Mouse (Mus musculus) lung, adult 2 months (tissue): ENCODE measurements around the gene Pgp.

ENCODE experiments used
- CTCF ChIP-seq: fragments of 200-500 bp; IDR thresholded peaks from 2 replicates; pipeline ENCODE4 v1.5.1; 2011; ENCODE audit warnings: mild to moderate bottlenecking, low read length, control low read depth; ENCODE audit not compliant: insufficient read depth
- POLR2A ChIP-seq: fragments of 200-500 bp; IDR thresholded peaks from 2 replicates; pipeline ENCODE4 v1.6.1; 2011; ENCODE audit warnings: low read depth, mild to moderate bottlenecking, control low read depth, low read length, borderline replicate concordance; ENCODE audit errors: extremely low read depth

DNA sequence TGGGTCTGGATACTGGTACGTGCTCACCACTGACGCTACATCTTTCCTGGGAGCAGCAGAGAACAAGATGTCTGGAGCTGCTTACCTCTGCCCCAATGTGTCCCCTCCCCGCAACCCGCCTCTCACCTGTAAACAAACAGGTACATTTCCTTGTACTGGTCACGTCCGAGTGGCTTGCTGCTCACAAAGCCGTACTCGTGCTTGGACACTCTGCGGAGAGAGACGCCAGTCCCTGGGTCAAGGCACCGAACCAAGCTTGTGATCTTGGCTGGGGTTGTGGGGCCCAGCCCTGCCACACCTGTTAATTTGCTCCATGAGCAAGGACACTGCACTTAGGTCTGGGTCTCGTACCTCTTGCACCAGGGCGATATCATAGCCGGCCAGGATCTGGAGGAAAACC, 28.1 kb upstream of the Pgp start:
- TF ChIP-seq CTCF (no peak), POLR2A (no peak)
